Mouse (Mus musculus) central nervous system, embryonic 18 days (tissue): Measurements from ENCODE around the gene Vmn1r159. TPM values are rescaled to one million over a fixed set of nuclear protein-coding genes. Genes with fewer than 3 reads are reported as not detected.

Experiments
- polyA plus RNA-seq: library from polyadenylated mRNA; depleted of rRNA; stranded (reverse); fragments of >200 nt; gene quantifications from 2 replicates; pipeline ENCODE4 v1.2.3, GENCODE M21; 2012; rRNA removed

The Vmn1r159 gene
- polyA plus RNA-seq, result not detected in 2 replicates

GRCm38 (mm10) chr7:22843505-22843904, at the start of gene Vmn1r159:
Gene Vmn1r159, minus strand, starts transcription at chr7:22843605.

GRCm38 (mm10) chr7:22870924-22871323, 27.5 kb upstream of the Vmn1r159 start, which contains the start of gene Vmn1r160:
Gene Vmn1r160, plus strand, starts transcription at chr7:22871224.

Other genes with a start within 250 kb of the Vmn1r159 start
- not detected in 2 replicates for gene Vmn1r155, start 185.6 kb downstream of the Vmn1r159 start, polyA plus RNA-seq
- not detected in 2 replicates for gene Gm8693, start 151.3 kb downstream of the Vmn1r159 start, polyA plus RNA-seq
- gene Gm4567, start 123.9 kb downstream of the Vmn1r159 start, polyA plus RNA-seq, result not detected in 2 replicates
- not detected in 2 replicates for gene Vmn1r157, start 81.9 kb downstream of the Vmn1r159 start, polyA plus RNA-seq
- gene Vmn1r158, start 52.8 kb downstream of the Vmn1r159 start, polyA plus RNA-seq, result not detected in 2 replicates
- not detected in 2 replicates for gene Vmn1r160, start 27.6 kb upstream of the Vmn1r159 start, polyA plus RNA-seq
- not detected in 2 replicates for gene Gm4214, start 141.1 kb upstream of the Vmn1r159 start, polyA plus RNA-seq
- not detected in 2 replicates for gene Gm4216, start 176.3 kb upstream of the Vmn1r159 start, polyA plus RNA-seq
- gene Vmn1r163, start 211.9 kb upstream of the Vmn1r159 start, polyA plus RNA-seq, result not detected in 2 replicates
- gene Gm8720, start 223.9 kb upstream of the Vmn1r159 start, polyA plus RNA-seq, result not detected in 2 replicates